Mouse (Mus musculus): ENCODE results near the gene Pramel1. TPM values are rescaled to one million over a fixed set of nuclear protein-coding genes. Genes with fewer than 3 reads are reported as not detected.
"Not testable (repeated sequence)": the region's sequence is repeated elsewhere in the genome, so short reads cannot be mapped to it uniquely, and the experiment has no call there.

Pramel1 gene
- polyA plus RNA-seq, 1 experiment from 2014 or later = not detected

- no peak for TF ChIP-seq CTCF (IDR thresholded peaks at IDR 0.05; ENCODE audit: low read depth)
- WGBS = 96% methylated on average over 3 of the region's 3 CpGs
- H3K4me1 ChIP-seq (replicated peaks; ENCODE audit: control insufficient read depth, insufficient read depth, low read length) = 0 out of 2 replicates have a peak, but pooled peaks cover 2% of the 10 kb centered on the region
These were observed 19.9 kb downstream of the Pramel1 start for GRCm38 (mm10) chr4:143414121-143414520.

GRCm38 (mm10) chr4:143426770-143427169 lies 32.5 kb downstream of the Pramel1 start:
- ATAC-seq; H3K4me3 ChIP-seq (ENCODE audit: low read depth, low read length); H3K9me3 ChIP-seq (ENCODE audit: control insufficient read depth); H3K27me3 ChIP-seq (replicated peaks; ENCODE audit: control insufficient read depth, insufficient read depth, low read length); H3K36me3 ChIP-seq (ENCODE audit: control insufficient read depth, insufficient read depth); H3K9ac ChIP-seq (ENCODE audit: low read depth, low read length); H3K4me1 ChIP-seq (replicated peaks; ENCODE audit: control insufficient read depth, insufficient read depth, low read length); H3K4me2 ChIP-seq (replicated peaks; ENCODE audit: low read depth); H3K27ac ChIP-seq (ENCODE audit: low read depth, low read length): not testable (repeated sequence)
- 65% methylated on average over 5 of the region's 5 CpGs for WGBS

More at GRCm38 (mm10) chr4:143414121-143414520, 19.9 kb downstream of the Pramel1 start:
- Histone ChIP-seq H3K4me3 (ENCODE audit: low read depth, low read length) (no peak overlapping the region), H3K9me3 (ENCODE audit: control insufficient read depth) (no peaks in the 10 kb centered on the region), H3K4me2 (replicated peaks; ENCODE audit: low read depth) (no peak overlapping the region), H3K27ac (ENCODE audit: low read depth, low read length) (no peak overlapping the region), H3K9ac (ENCODE audit: low read depth, low read length) (no peak overlapping the region), H3K36me3 (ENCODE audit: control insufficient read depth, insufficient read depth) (peaks cover 33% of the 10 kb centered on the region), H3K27me3 (replicated peaks; ENCODE audit: control insufficient read depth, insufficient read depth, low read length) (no peaks in the 10 kb centered on the region)
- no peak for ATAC-seq

Other genes with a start within 250 kb of the Pramel1 start
- 4.0 and 4.6 TPM in 2 replicates for gene Prdm2, start 181.4 kb upstream of the Pramel1 start, polyA plus RNA-seq (2015; fragmentation: Nextera tagmentation; extraction: Ambion mirVana)
- 18.1 and 18.5 TPM in 2 replicates for gene Pdpn, start 94.9 kb upstream of the Pramel1 start, polyA plus RNA-seq (2015; fragmentation: Nextera tagmentation; extraction: Ambion mirVana)
- not detected in 2 replicates for gene Lrrc38, start 44.7 kb upstream of the Pramel1 start, polyA plus RNA-seq (2015; fragmentation: Nextera tagmentation; extraction: Ambion mirVana)
- gene Pramef8, start 18.0 kb downstream of the Pramel1 start, polyA plus RNA-seq (2015; fragmentation: Nextera tagmentation; extraction: Ambion mirVana) = 5.0 and 6.0 TPM in 2 replicates
- not detected in 2 replicates for gene Oog4, start 55.9 kb downstream of the Pramel1 start, polyA plus RNA-seq (2015; fragmentation: Nextera tagmentation; extraction: Ambion mirVana)
- gene Gm13043, start 116.9 kb downstream of the Pramel1 start, polyA plus RNA-seq (2015; fragmentation: Nextera tagmentation; extraction: Ambion mirVana) = not detected in 2 replicates
- not detected in 2 replicates for gene Gm13040, start 141.5 kb downstream of the Pramel1 start, polyA plus RNA-seq (2015; fragmentation: Nextera tagmentation; extraction: Ambion mirVana)
- not detected in 2 replicates for gene BC080695, start 157.3 kb downstream of the Pramel1 start, polyA plus RNA-seq (2015; fragmentation: Nextera tagmentation; extraction: Ambion mirVana)
- not detected in 2 replicates for gene Gm13057, start 157.3 kb downstream of the Pramel1 start, polyA plus RNA-seq (2015; fragmentation: Nextera tagmentation; extraction: Ambion mirVana)
- gene Gm13083, start 220.6 kb downstream of the Pramel1 start, polyA plus RNA-seq (2015; fragmentation: Nextera tagmentation; extraction: Ambion mirVana) = not detected in 2 replicates

Data from intestine, postnatal 0 days (tissue).